Mouse (Mus musculus) kidney, postnatal 10 days (tissue): ENCODE data around the gene Nostrin.

Source experiments
- DNase-seq: peaks from one replicate; pipeline ENCODE4 v3.0.0; 2021; ENCODE audit warnings: mixed read lengths

The Nostrin gene

GRCm38 (mm10) chr2:69129425-69130210, 6.0 kb upstream of the Nostrin start:
- peak; percentile 30 for DNase-seq

GRCm38 (mm10) chr2:69132046-69132445, 3.6 kb upstream of the Nostrin start:
- DNase-seq, result no peak

- DNase-seq, result no peak
These were observed 3.0 kb upstream of the Nostrin start for GRCm38 (mm10) chr2:69132488-69133040.

GRCm38 (mm10) chr2:69134186-69134585, 1.4 kb upstream of the Nostrin start:
- no peak for DNase-seq

GRCm38 (mm10) chr2:69134937-69135336, 663 bp upstream of the Nostrin start:
- DNase-seq, result no peak

GRCm38 (mm10) chr2:69137406-69138084, 1.9 kb downstream of the Nostrin start:
- DNase-seq, result peak; percentile 59

GRCm38 (mm10) chr2:69138759-69139158, 3.2 kb downstream of the Nostrin start:
- peak; percentile 26 for DNase-seq

GRCm38 (mm10) chr2:69140215-69140614, 4.6 kb downstream of the Nostrin start:
- DNase-seq, result no peak

GRCm38 (mm10) chr2:69140816-69141215, 5.2 kb downstream of the Nostrin start:
- no peak for DNase-seq

- DNase-seq, result peak; percentile 31
These were observed 13.1 kb downstream of the Nostrin start for GRCm38 (mm10) chr2:69148691-69149090.

- DNase-seq, result no peak
These were observed 13.6 kb downstream of the Nostrin start for GRCm38 (mm10) chr2:69149154-69149553.

- no peak for DNase-seq
These were observed 15.2 kb downstream of the Nostrin start for GRCm38 (mm10) chr2:69150841-69151240.

- DNase-seq, result no peak
These were observed 20.3 kb downstream of the Nostrin start for GRCm38 (mm10) chr2:69155861-69156260.

- no peak for DNase-seq
These were observed 20.7 kb downstream of the Nostrin start for GRCm38 (mm10) chr2:69156283-69156682.

GRCm38 (mm10) chr2:69158907-69159306, 23.3 kb downstream of the Nostrin start:
- no peak for DNase-seq

GRCm38 (mm10) chr2:69170395-69171077, 34.9 kb downstream of the Nostrin start:
- DNase-seq, result peak; percentile 46

- DNase-seq, result no peak
These were observed 39.7 kb downstream of the Nostrin start for GRCm38 (mm10) chr2:69175296-69175695.

- DNase-seq, result no peak
These were observed 44.1 kb downstream of the Nostrin start for GRCm38 (mm10) chr2:69179721-69180120.

GRCm38 (mm10) chr2:69187990-69188389, 52.4 kb downstream of the Nostrin start:
- DNase-seq, result no peak

- no peak for DNase-seq
These were observed 53.1 kb downstream of the Nostrin start for GRCm38 (mm10) chr2:69188732-69189131.

- DNase-seq, result no peak
These were observed 53.6 kb downstream of the Nostrin start for GRCm38 (mm10) chr2:69189222-69189621.

GRCm38 (mm10) chr2:69191059-69191458, 55.5 kb downstream of the Nostrin start:
- DNase-seq, result no peak

GRCm38 (mm10) chr2:69193555-69193954, 58.0 kb downstream of the Nostrin start:
- DNase-seq, result no peak
